Mouse (Mus musculus) ZHBTc4 (cell line): ENCODE measurements around the gene Mta2.

Experiments
- DNase-seq: peaks from one replicate; pipeline ENCODE4 v3.0.0-alpha.2; 2011; ENCODE audit warnings: low read depth, low spot score

Mta2 gene

DNA sequence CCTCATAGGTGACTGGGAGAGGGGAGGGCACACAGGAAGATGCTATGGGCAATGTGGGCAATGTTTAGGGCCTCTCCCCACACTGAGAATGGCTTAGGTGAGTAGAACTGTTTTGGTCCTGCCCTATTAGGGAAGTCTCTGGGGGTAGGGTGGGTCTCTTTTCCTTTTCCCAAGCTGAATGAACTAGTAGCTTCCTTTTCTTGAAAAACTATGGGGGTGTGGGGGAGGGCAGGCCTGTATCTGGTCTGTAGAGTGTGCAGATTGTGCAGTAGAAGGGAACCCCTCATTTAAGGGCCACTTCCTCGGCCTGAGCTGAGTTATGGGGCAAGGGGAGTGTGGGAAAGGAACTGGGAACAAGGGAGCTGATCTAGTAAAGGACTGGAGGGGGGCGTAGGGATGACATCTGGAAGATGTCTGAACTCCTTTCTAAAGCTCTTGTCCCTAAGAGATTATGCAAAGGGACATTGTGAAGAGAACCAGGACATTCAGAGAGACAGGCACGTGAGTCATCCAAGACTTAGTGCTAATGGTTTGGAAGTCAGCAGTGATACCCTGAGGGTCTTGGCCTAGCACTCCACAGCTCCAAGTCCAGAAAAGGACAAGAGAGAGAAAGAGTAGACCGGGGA, 49.7 kb downstream of the Mta2 start:
- DNase-seq, result no peak

DNA sequence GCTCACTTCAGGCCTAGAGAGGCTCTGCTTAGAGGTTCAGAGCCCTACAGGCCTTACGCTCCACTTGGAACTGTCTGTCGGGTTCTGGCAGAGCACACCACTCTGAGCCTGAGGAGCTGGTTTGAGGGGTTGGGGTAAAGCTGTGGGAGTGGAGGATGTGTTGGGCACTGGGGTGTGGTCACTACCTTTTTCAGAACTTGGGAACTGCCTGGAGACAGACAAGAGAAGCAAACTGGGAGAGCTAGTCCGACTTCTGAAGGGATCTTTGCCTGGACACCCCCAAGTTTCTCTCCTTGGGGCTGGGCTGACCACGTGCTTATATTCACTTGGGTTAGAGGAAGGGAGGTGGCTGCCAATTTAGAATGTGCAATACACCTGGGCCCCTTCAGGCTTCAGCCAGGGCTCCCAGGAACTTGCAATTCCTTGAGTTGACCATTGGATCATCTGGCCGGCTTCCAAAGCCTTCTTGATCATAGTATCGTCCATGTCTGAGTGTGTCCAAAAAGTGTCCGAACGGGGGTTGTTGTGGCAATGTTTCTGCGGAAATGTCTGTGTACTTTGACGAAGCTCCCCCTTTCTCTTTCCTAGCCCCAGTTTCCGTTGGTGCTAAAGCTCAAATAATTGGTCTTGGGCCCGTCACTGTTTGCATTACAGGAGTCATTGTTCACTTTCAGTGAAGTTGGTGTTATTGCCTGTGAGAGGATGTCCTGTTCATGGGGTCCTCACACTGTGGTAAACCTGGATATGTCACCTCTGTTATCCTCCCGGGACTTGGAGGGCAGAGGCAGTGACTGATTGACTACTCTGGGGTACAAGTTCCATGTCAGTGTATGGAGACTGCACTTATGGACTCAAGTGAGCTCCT, 50.4 kb downstream of the Mta2 start:
- DNase-seq, result peak; percentile 6

- DNase-seq, result peak; percentile 93
Observed at GRCm38 (mm10) chr19:8992769-8993624, 51.3 kb downstream of the Mta2 start.

DNA sequence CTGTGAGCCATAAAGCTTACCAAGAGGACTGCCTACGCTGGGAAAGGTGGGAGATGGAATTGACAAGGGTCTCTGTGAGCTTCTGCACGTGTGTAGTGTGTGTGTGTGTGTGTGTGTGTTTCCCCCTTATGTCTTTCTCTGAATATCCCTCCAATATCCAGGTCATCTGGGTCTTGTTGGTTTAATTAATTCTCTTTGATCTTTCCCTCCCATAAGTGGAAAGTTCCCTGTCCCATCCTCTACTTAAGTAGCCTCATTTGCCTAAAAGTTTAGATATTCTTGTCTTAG, 51.9 kb downstream of the Mta2 start:
- DNase-seq, result no peak

GRCm38 (mm10) chr19:8994813-8995607, 53.3 kb downstream of the Mta2 start:
- DNase-seq, result no peak

DNA sequence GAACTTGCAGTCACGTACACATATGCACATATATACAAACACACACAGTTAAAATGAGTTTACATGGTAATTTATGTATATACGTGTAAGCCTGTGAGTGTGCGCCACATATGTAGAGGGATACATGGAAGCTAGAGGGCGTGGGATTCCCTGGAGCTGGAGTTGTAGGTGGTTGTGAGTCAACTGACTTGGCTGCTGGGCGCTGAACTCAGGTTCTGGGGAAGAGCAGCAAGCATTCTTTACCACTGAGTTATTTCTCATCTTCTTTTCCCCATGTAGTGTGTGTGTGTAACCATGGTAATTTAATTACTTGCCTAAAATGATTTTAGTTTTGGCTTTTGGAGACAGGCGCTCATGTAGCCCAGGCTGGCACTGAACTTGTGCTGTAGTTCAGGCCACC, 54.9 kb downstream of the Mta2 start:
- DNase-seq, result no peak

GRCm38 (mm10) chr19:8997546-8997945, 55.9 kb downstream of the Mta2 start:
- peak; percentile 81 for DNase-seq

DNA sequence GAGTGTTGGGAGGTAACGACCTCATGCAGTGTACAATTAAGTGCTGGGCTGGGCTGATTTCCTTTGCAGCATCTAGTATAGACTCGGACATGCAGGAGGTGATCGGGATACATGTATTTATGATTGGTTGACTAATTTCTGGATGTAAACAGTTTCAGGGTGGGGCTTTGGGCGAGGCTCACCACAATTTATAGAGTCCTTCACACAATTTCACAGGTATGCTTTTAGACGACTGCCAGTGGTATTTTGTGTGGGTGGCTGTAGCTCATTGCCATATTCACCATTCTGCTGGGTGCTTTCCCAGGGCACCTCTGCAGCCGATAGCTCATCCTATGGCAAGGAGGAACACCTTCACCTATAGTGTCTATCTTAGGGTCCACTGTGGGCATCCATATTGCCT, 56.9 kb downstream of the Mta2 start:
- no peak for DNase-seq

- no peak for DNase-seq
Observed at GRCm38 (mm10) chr19:8999223-8999622, 57.5 kb downstream of the Mta2 start.
